Mouse (Mus musculus) heart, adult 2 months (tissue): ENCODE results near the gene Hmga1b.
"Not testable (repeated sequence)": the region's sequence is repeated elsewhere in the genome, so short reads cannot be mapped to it uniquely, and the experiment has no call there.

ENCODE experiments used
- EP300 ChIP-seq: fragments of 200-500 bp; IDR thresholded peaks from 2 replicates; pipeline ENCODE4 v1.6.1; 2011; ENCODE audit warnings: low read depth, low read length, control low read depth; ENCODE audit not compliant: insufficient read depth
- POLR2A ChIP-seq: fragments of 200-500 bp; IDR thresholded peaks from 2 replicates; pipeline ENCODE4 v1.6.1; 2011; ENCODE audit warnings: mild to moderate bottlenecking, low read depth, low read length, control low read depth; ENCODE audit not compliant: insufficient read depth

- not testable (repeated sequence) for TF ChIP-seq EP300, POLR2A
These were observed 33.1 kb upstream of the Hmga1b start for GRCm38 (mm10) chr11:120729432-120730050.
